Mouse (Mus musculus) heart, postnatal 0 days (tissue): Measurements from ENCODE around the gene Dok5.

Experiments used
- CTCF ChIP-seq: IDR thresholded peaks from 2 replicates; pipeline ENCODE4 v1.5.1; 2016; ENCODE audit warnings: antibody characterized with exemption, control low read depth, low read depth
- EP300 ChIP-seq: IDR thresholded peaks from 2 replicates; pipeline ENCODE4 v1.6.1; 2016; ENCODE audit warnings: antibody characterized with exemption, low read depth

GRCm38 (mm10) chr2:170837824-170838557, 106.4 kb downstream of the Dok5 start:
- TF ChIP-seq CTCF = no peak
- TF ChIP-seq EP300 = no peak
